Mouse (Mus musculus) embryonic fibroblast, embryonic 13.5 days (primary cell): ENCODE measurements around the gene Bmp5. TPM values are rescaled to one million over a fixed set of nuclear protein-coding genes. Genes with fewer than 3 reads are reported as not detected.
"Not testable (repeated sequence)": the region's sequence is repeated elsewhere in the genome, so short reads cannot be mapped to it uniquely, and the experiment has no call there.

Experiments used
- H3K27ac ChIP-seq: 2 replicates; pipeline ENCODE4 v1.5.1; 2012; ENCODE audit warnings: low read length, control low read depth, inconsistent platforms; ENCODE audit not compliant: insufficient read depth
- H3K4me1 ChIP-seq: 2 replicates; pipeline ENCODE4 v1.6.1; 2011; ENCODE audit warnings: low read length; ENCODE audit not compliant: control insufficient read depth, insufficient read depth
- H3K4me3 ChIP-seq: 2 replicates; pipeline ENCODE4 v1.5.1; 2011; ENCODE audit warnings: mild to moderate bottlenecking, control low read depth, low read length; ENCODE audit not compliant: insufficient read depth
- CTCF ChIP-seq: IDR thresholded peaks from 2 replicates; pipeline ENCODE4 v1.5.1; 2011; ENCODE audit warnings: mild to moderate bottlenecking, control low read depth, low read length, moderate library complexity, borderline replicate concordance; ENCODE audit not compliant: insufficient read depth
- POLR2A ChIP-seq: IDR thresholded peaks from 2 replicates; pipeline ENCODE4 v1.6.1; 2011; ENCODE audit warnings: low read depth, mild to moderate bottlenecking, control low read depth, low read length, moderate library complexity
- polyA plus RNA-seq: library from polyadenylated mRNA; stranded (reverse); fragments of >200 nt; gene quantifications from 2 replicates; pipeline ENCODE4 v1.2.4, GENCODE M21; 2011; ENCODE audit warnings: low read depth; ENCODE audit not compliant: missing spikeins, insufficient read length

The Bmp5 gene
- polyA plus RNA-seq, 1 experiment, result 1.8 TPM

- TF ChIP-seq POLR2A, result no peak
- no peak for TF ChIP-seq CTCF
- Histone ChIP-seq H3K4me3 (no peak overlapping the region), H3K4me1 (no peaks in the 10 kb centered on the region), H3K27ac (no peak overlapping the region)
Measured at GRCm38 (mm10) chr9:75783573-75783972, 8.4 kb downstream of the Bmp5 start.

- TF ChIP-seq CTCF (no peak), POLR2A (no peak)
- H3K27ac ChIP-seq, result no peak overlapping the region
- H3K4me1 ChIP-seq, result no peaks in the 10 kb centered on the region
- H3K4me3 ChIP-seq, result no peak overlapping the region
Measured at GRCm38 (mm10) chr9:75785959-75786358, 10.8 kb downstream of the Bmp5 start.

GRCm38 (mm10) chr9:75787121-75787520, 12.0 kb downstream of the Bmp5 start:
- H3K27ac ChIP-seq, result no peak overlapping the region
- H3K4me1 ChIP-seq, result no peaks in the 10 kb centered on the region
- H3K4me3 ChIP-seq, result no peak overlapping the region
- TF ChIP-seq CTCF, result no peak
- TF ChIP-seq POLR2A, result no peak

GRCm38 (mm10) chr9:75789879-75790428, 14.8 kb downstream of the Bmp5 start:
- TF ChIP-seq CTCF (no peak), POLR2A (no peak)

GRCm38 (mm10) chr9:75804940-75805339, 29.8 kb downstream of the Bmp5 start:
- TF ChIP-seq POLR2A (no peak), CTCF (no peak)

More at GRCm38 (mm10) chr9:75789879-75790428, 14.8 kb downstream of the Bmp5 start:
- no peak overlapping the region for H3K4me3 ChIP-seq
- H3K4me1 ChIP-seq, result no peaks in the 10 kb centered on the region
- H3K27ac ChIP-seq, result no peak overlapping the region

GRCm38 (mm10) chr9:75808179-75808578, 33.0 kb downstream of the Bmp5 start:
- H3K4me1 ChIP-seq, H3K4me3 ChIP-seq, H3K27ac ChIP-seq: not testable (repeated sequence)

More at GRCm38 (mm10) chr9:75804940-75805339, 29.8 kb downstream of the Bmp5 start:
- Histone ChIP-seq H3K4me3 (no peak overlapping the region), H3K27ac (no peak overlapping the region), H3K4me1 (no peaks in the 10 kb centered on the region)

- Histone ChIP-seq H3K27ac (no peak overlapping the region), H3K4me1 (no peaks in the 10 kb centered on the region), H3K4me3 (no peak overlapping the region)
- TF ChIP-seq POLR2A (no peak), CTCF (no peak)
Measured at GRCm38 (mm10) chr9:75808659-75809058, 33.5 kb downstream of the Bmp5 start.

GRCm38 (mm10) chr9:75815161-75815560, 40.0 kb downstream of the Bmp5 start:
- Histone ChIP-seq H3K4me3 (no peak overlapping the region), H3K27ac (no peak overlapping the region), H3K4me1 (no peaks in the 10 kb centered on the region)
- TF ChIP-seq CTCF (no peak), POLR2A (no peak)

- no peak overlapping the region for H3K27ac ChIP-seq
- H3K4me1 ChIP-seq, result no peaks in the 10 kb centered on the region
- TF ChIP-seq CTCF, result no peak
- no peak for TF ChIP-seq POLR2A
- H3K4me3 ChIP-seq, result no peak overlapping the region
Measured at GRCm38 (mm10) chr9:75818400-75818799, 43.2 kb downstream of the Bmp5 start.

GRCm38 (mm10) chr9:75832468-75832867, 57.3 kb downstream of the Bmp5 start:
- no peak overlapping the region for H3K27ac ChIP-seq
- TF ChIP-seq CTCF, result no peak
- TF ChIP-seq POLR2A, result no peak
- peaks cover 2% of the 10 kb centered on the region; the same call in 1 of the 2 replicates for H3K4me1 ChIP-seq

More at GRCm38 (mm10) chr9:75832468-75832867, 57.3 kb downstream of the Bmp5 start:
- H3K4me3 ChIP-seq, result no peak overlapping the region
